Mouse (Mus musculus) bone marrow macrophage, adult 2 months (primary cell): ENCODE results near the gene Vti1a.

Experiments used
- CTCF ChIP-seq: IDR thresholded peaks from 2 replicates; pipeline ENCODE4 v1.5.1; 2012; ENCODE audit warnings: low read depth, mild to moderate bottlenecking, low read length, moderate library complexity
- POLR2A ChIP-seq: IDR thresholded peaks from 2 replicates; pipeline ENCODE4 v1.6.1; 2012; ENCODE audit warnings: mild to moderate bottlenecking, low read depth, low read length, borderline replicate concordance

DNA sequence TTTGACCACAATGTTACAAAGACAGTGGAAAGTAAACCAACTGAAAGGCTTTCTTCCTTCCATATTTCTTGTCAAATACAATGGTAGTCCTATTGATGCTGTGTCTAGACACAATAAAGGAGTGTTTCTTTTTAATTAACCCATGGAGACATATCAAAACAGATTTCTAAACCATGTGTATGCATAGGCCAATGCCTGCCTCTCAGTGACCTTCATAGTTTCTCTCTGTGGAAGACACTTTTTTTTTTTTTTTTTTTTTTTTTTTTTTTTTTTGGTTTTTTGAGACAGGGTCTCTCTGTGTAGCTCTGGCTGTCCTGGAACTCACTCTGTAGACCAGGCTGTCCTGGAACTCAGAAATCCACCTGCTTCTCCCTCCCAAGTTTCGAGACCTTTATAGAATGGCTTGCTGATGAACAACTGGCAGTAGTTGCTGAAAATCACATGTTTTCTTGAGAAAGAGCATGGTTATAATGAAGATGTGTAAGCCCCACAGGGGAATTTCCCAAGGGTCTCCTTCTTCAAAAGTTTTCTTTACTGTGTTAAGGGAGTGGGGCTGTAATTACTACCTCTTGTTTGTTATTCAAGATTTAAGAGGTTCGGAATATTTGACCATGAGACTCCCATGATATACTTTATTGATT is 23.8 kb upstream of the Vti1a start:
- TF ChIP-seq CTCF = no peak
- TF ChIP-seq POLR2A = no peak
